Mouse (Mus musculus): Measurements from ENCODE around the gene E030018B13Rik.
A peak's percentile ranks its signal among the peaks of the same experiment; 100 is the strongest.

Gene E030018B13Rik

GRCm38 (mm10) chr7:63938066-63938913 is 21.6 kb downstream of the E030018B13Rik start:
- peak; percentile 63 for DNase-seq (ENCODE audit: low spot score)

- DNase-seq (ENCODE audit: low spot score), result peak; percentile 99
Observed at GRCm38 (mm10) chr7:63938914-63939396, 22.3 kb downstream of the E030018B13Rik start, which contains the start of gene Klf13. TSS of gene Klf13 (minus strand) at chr7:63938915.

- DNase-seq (ENCODE audit: low spot score), result peak; percentile 74
Observed at GRCm38 (mm10) chr7:63939397-63939951, 22.8 kb downstream of the E030018B13Rik start.

GRCm38 (mm10) chr7:63940321-63940720 is 23.7 kb downstream of the E030018B13Rik start:
- no peak for DNase-seq (ENCODE audit: low spot score)

- DNase-seq (ENCODE audit: low spot score), result no peak
Observed at GRCm38 (mm10) chr7:63941050-63941449, 24.4 kb downstream of the E030018B13Rik start.

- DNase-seq (ENCODE audit: low spot score), result no peak
Observed at GRCm38 (mm10) chr7:63941501-63941900, 24.8 kb downstream of the E030018B13Rik start.

- no peak for DNase-seq (ENCODE audit: low spot score)
Observed at GRCm38 (mm10) chr7:63943946-63944345, 27.3 kb downstream of the E030018B13Rik start.

- DNase-seq (ENCODE audit: low spot score), result no peak
Observed at GRCm38 (mm10) chr7:63947514-63948487, 31.1 kb downstream of the E030018B13Rik start.

GRCm38 (mm10) chr7:63949176-63949575 is 32.5 kb downstream of the E030018B13Rik start:
- no peak for DNase-seq (ENCODE audit: low spot score)

- no peak for DNase-seq (ENCODE audit: low spot score)
Observed at GRCm38 (mm10) chr7:63950931-63951607, 34.4 kb downstream of the E030018B13Rik start.

GRCm38 (mm10) chr7:63952077-63952898 is 35.6 kb downstream of the E030018B13Rik start:
- no peak for DNase-seq (ENCODE audit: low spot score)

GRCm38 (mm10) chr7:63955440-63955839 is 38.8 kb downstream of the E030018B13Rik start:
- DNase-seq (ENCODE audit: low spot score), result no peak

- DNase-seq (ENCODE audit: low spot score), result peak; percentile 3
Observed at GRCm38 (mm10) chr7:63956138-63956823, 39.6 kb downstream of the E030018B13Rik start.

- peak; percentile 86 for DNase-seq (ENCODE audit: low spot score)
Observed at GRCm38 (mm10) chr7:63956981-63957713, 40.5 kb downstream of the E030018B13Rik start.

GRCm38 (mm10) chr7:63957872-63958640 is 41.4 kb downstream of the E030018B13Rik start:
- peak; percentile 34 for DNase-seq (ENCODE audit: low spot score)

- DNase-seq (ENCODE audit: low spot score), result no peak
Observed at GRCm38 (mm10) chr7:63963632-63964031, 47.0 kb downstream of the E030018B13Rik start.

GRCm38 (mm10) chr7:63964121-63964520 is 47.5 kb downstream of the E030018B13Rik start:
- DNase-seq (ENCODE audit: low spot score), result peak; percentile 3

GRCm38 (mm10) chr7:63965135-63965534 is 48.5 kb downstream of the E030018B13Rik start:
- DNase-seq (ENCODE audit: low spot score), result peak; percentile 6
